Mouse (Mus musculus): ENCODE measurements at regions not wholly inside any gene's neighbourhood (a gene's known extent, or its start where the extent isn't known, plus 50 kb on each side); places are given as distances from the start of the nearest gene placed in this dataset.

GRCm38 (mm10) chr3:147082255-147082943 lies 230.2 kb downstream of the Ttll7 start:
- Histone ChIP-seq H3K4me1 (ENCODE audit: insufficient read depth, low read depth, low read length) (no peaks in the 10 kb centered on the region), H3K27me3 (replicated peaks; ENCODE audit: insufficient read depth, low read length) (no peaks in the 10 kb centered on the region), H3K27ac (ENCODE audit: low read length) (no peak overlapping the region), H3K4me2 (replicated peaks; ENCODE audit: low read depth, low read length) (no peak overlapping the region), H3K9ac (replicated peaks; ENCODE audit: low read depth) (no peak overlapping the region), H3K4me3 (ENCODE audit: low read depth, low read length) (no peak overlapping the region), H3K9me3 (ENCODE audit: low read length) (no peaks in the 10 kb centered on the region), H3K36me3 (ENCODE audit: insufficient read depth, low read length) (no peaks in the 10 kb centered on the region)
- 53% methylated on average over 7 of the region's 7 CpGs for WGBS
- ATAC-seq: no peak
- TF ChIP-seq EP300 (IDR thresholded peaks at IDR 0.05) (no peak), CTCF (IDR thresholded peaks at IDR 0.05) (no peak)
- DNase-seq (ENCODE audit: low spot score): no peak

- no peaks in the 10 kb centered on the region for H3K36me3 ChIP-seq (ENCODE audit: insufficient read depth, low read length)
- ATAC-seq (no peak), DNase-seq (ENCODE audit: low spot score) (no peak)
- no peak overlapping the region for H3K4me2 ChIP-seq (replicated peaks; ENCODE audit: low read depth, low read length)
- no peak overlapping the region for H3K4me3 ChIP-seq (ENCODE audit: low read depth, low read length)
- 72% methylated on average over 11 of the region's 11 CpGs for WGBS
- no peak overlapping the region for H3K27ac ChIP-seq (ENCODE audit: low read length)
- no peaks in the 10 kb centered on the region for H3K9me3 ChIP-seq (ENCODE audit: low read length)
- H3K4me1 ChIP-seq (ENCODE audit: insufficient read depth, low read depth, low read length): no peaks in the 10 kb centered on the region
- no peaks in the 10 kb centered on the region for H3K27me3 ChIP-seq (replicated peaks; ENCODE audit: insufficient read depth, low read length)
- no peak overlapping the region for H3K9ac ChIP-seq (replicated peaks; ENCODE audit: low read depth)
- no peak for TF ChIP-seq EP300 (IDR thresholded peaks at IDR 0.05)
- no peak for TF ChIP-seq CTCF (IDR thresholded peaks at IDR 0.05)
These were observed 231.2 kb downstream of the Ttll7 start for GRCm38 (mm10) chr3:147083374-147083773.

GRCm38 (mm10) chr3:147083823-147084222 lies 231.7 kb downstream of the Ttll7 start:
- 90% methylated on average over 4 of the region's 4 CpGs for WGBS
- H3K27ac ChIP-seq (ENCODE audit: low read length): no peak overlapping the region
- no peaks in the 10 kb centered on the region for H3K27me3 ChIP-seq (replicated peaks; ENCODE audit: insufficient read depth, low read length)
- H3K4me1 ChIP-seq (ENCODE audit: insufficient read depth, low read depth, low read length): no peaks in the 10 kb centered on the region
- no peaks in the 10 kb centered on the region for H3K36me3 ChIP-seq (ENCODE audit: insufficient read depth, low read length)
- no peaks in the 10 kb centered on the region for H3K9me3 ChIP-seq (ENCODE audit: low read length)
- H3K9ac ChIP-seq (replicated peaks; ENCODE audit: low read depth): no peak overlapping the region
- DNase-seq (ENCODE audit: low spot score) (no peak), ATAC-seq (no peak)
- H3K4me2 ChIP-seq (replicated peaks; ENCODE audit: low read depth, low read length): no peak overlapping the region
- no peak for TF ChIP-seq EP300 (IDR thresholded peaks at IDR 0.05)
- no peak for TF ChIP-seq CTCF (IDR thresholded peaks at IDR 0.05)
- H3K4me3 ChIP-seq (ENCODE audit: low read depth, low read length): no peak overlapping the region

- H3K27ac ChIP-seq (ENCODE audit: low read length): no peak overlapping the region
- no peaks in the 10 kb centered on the region for H3K36me3 ChIP-seq (ENCODE audit: insufficient read depth, low read length)
- H3K9ac ChIP-seq (replicated peaks; ENCODE audit: low read depth): no peak overlapping the region
- no peak overlapping the region for H3K4me2 ChIP-seq (replicated peaks; ENCODE audit: low read depth, low read length)
- H3K4me1 ChIP-seq (ENCODE audit: insufficient read depth, low read depth, low read length): no peaks in the 10 kb centered on the region
- TF ChIP-seq CTCF (IDR thresholded peaks at IDR 0.05) (no peak), EP300 (IDR thresholded peaks at IDR 0.05) (no peak)
- DNase-seq (ENCODE audit: low spot score) (no peak), ATAC-seq (no peak)
- H3K9me3 ChIP-seq (ENCODE audit: low read length): no peaks in the 10 kb centered on the region
- no peaks in the 10 kb centered on the region for H3K27me3 ChIP-seq (replicated peaks; ENCODE audit: insufficient read depth, low read length)
- 73% methylated on average over 9 of the region's 9 CpGs for WGBS
- no peak overlapping the region for H3K4me3 ChIP-seq (ENCODE audit: low read depth, low read length)
These were observed 232.5 kb downstream of the Ttll7 start for GRCm38 (mm10) chr3:147084624-147085189.

GRCm38 (mm10) chr3:147088171-147088570 lies 236.0 kb downstream of the Ttll7 start:
- H3K27me3 ChIP-seq (replicated peaks; ENCODE audit: insufficient read depth, low read length): no peaks in the 10 kb centered on the region
- H3K9ac ChIP-seq (replicated peaks; ENCODE audit: low read depth): no peak overlapping the region
- H3K27ac ChIP-seq (ENCODE audit: low read length): no peak overlapping the region
- H3K9me3 ChIP-seq (ENCODE audit: low read length): no peaks in the 10 kb centered on the region
- 76% methylated on average over 6 of the region's 6 CpGs for WGBS
- ATAC-seq (no peak), DNase-seq (ENCODE audit: low spot score) (no peak)
- H3K4me3 ChIP-seq (ENCODE audit: low read depth, low read length): no peak overlapping the region
- H3K36me3 ChIP-seq (ENCODE audit: insufficient read depth, low read length): no peaks in the 10 kb centered on the region
- TF ChIP-seq EP300 (IDR thresholded peaks at IDR 0.05) (no peak), CTCF (IDR thresholded peaks at IDR 0.05) (no peak)
- no peaks in the 10 kb centered on the region for H3K4me1 ChIP-seq (ENCODE audit: insufficient read depth, low read depth, low read length)
- H3K4me2 ChIP-seq (replicated peaks; ENCODE audit: low read depth, low read length): no peak overlapping the region

- Histone ChIP-seq H3K36me3 (ENCODE audit: insufficient read depth, low read length) (no peaks in the 10 kb centered on the region), H3K27ac (ENCODE audit: low read length) (no peak overlapping the region), H3K4me1 (ENCODE audit: insufficient read depth, low read depth, low read length) (no peaks in the 10 kb centered on the region), H3K9ac (replicated peaks; ENCODE audit: low read depth) (no peak overlapping the region), H3K9me3 (ENCODE audit: low read length) (no peaks in the 10 kb centered on the region), H3K27me3 (replicated peaks; ENCODE audit: insufficient read depth, low read length) (no peaks in the 10 kb centered on the region), H3K4me3 (ENCODE audit: low read depth, low read length) (no peak overlapping the region), H3K4me2 (replicated peaks; ENCODE audit: low read depth, low read length) (no peak overlapping the region)
- WGBS: 65% methylated on average over 10 of the region's 10 CpGs
- no peak for DNase-seq (ENCODE audit: low spot score)
- TF ChIP-seq EP300 (IDR thresholded peaks at IDR 0.05) (no peak), CTCF (IDR thresholded peaks at IDR 0.05) (no peak)
- no peak for ATAC-seq
These were observed 237.5 kb downstream of the Ttll7 start for GRCm38 (mm10) chr3:147089716-147090115.
